Mouse (Mus musculus): ENCODE results near the gene Gclm.

The Gclm gene

GRCm38 (mm10) chr3:122293223-122293953 lies 48.0 kb downstream of the Gclm start:
- no peak for DNase-seq

GRCm38 (mm10) chr3:122293954-122294850 lies 48.8 kb downstream of the Gclm start, which contains the start of gene Bcar3:
TSS of gene Bcar3 (plus strand) at chr3:122294136.
- DNase-seq: peak; percentile 95

GRCm38 (mm10) chr3:122295511-122295910 lies 50.2 kb downstream of the Gclm start:
- peak; percentile 52 for DNase-seq

- DNase-seq: no peak
These were observed 51.6 kb downstream of the Gclm start for GRCm38 (mm10) chr3:122296979-122297378.

- no peak for DNase-seq
These were observed 55.9 kb downstream of the Gclm start for GRCm38 (mm10) chr3:122300983-122301919.

- no peak for DNase-seq
These were observed 59.2 kb downstream of the Gclm start for GRCm38 (mm10) chr3:122304560-122304959.

- no peak for DNase-seq
These were observed 62.7 kb downstream of the Gclm start for GRCm38 (mm10) chr3:122307894-122308671.

- DNase-seq: no peak
These were observed 63.6 kb downstream of the Gclm start for GRCm38 (mm10) chr3:122308981-122309380.

- peak; percentile 87 for DNase-seq
These were observed 66.7 kb downstream of the Gclm start for GRCm38 (mm10) chr3:122312078-122312477.

- no peak for DNase-seq
These were observed 67.7 kb downstream of the Gclm start for GRCm38 (mm10) chr3:122312936-122313629.

- no peak for DNase-seq
These were observed 68.6 kb downstream of the Gclm start for GRCm38 (mm10) chr3:122313936-122314335.

- no peak for DNase-seq
These were observed 71.3 kb downstream of the Gclm start for GRCm38 (mm10) chr3:122316621-122317020.

- no peak for DNase-seq
These were observed 72.0 kb downstream of the Gclm start for GRCm38 (mm10) chr3:122317339-122317738.
